8 mouse cellular contexts compared by ENCODE assay signal in genomic region chr11:57235446-57235845, GRCm38 (mm10).
"Had no signal": no experiment of that assay in that cellular context is flagged by ENCODE, and none has a peak within 500 bp of the region (broad histone marks: within the 10 kb centered on the region; RNA-seq: fewer than 3 reads in every experiment).

No protein-coding gene starts in this region.

- DNase-seq: kidney, adult 2 months; kidney, postnatal 25 days; lung, adult 18-20 months; lung, postnatal 10 days; lung, postnatal 36 days; retina, postnatal 1 day; thymus, adult 2 months; thymus, postnatal 14 days had no signal
